ENCODE assay signal across 7 mouse cellular contexts in genomic region chr1:127868300-127869261, GRCm38 (mm10). TPM values are rescaled to one million over a fixed set of nuclear protein-coding genes. Genes with fewer than 3 reads are reported as not detected.
A peak's percentile ranks its signal among the peaks of the same experiment; 100 is the strongest.
DNase-seq lines count a peak whose midpoint lies in the region; ATAC-seq and TF ChIP-seq lines count a peak whose summit lies in the region.

Gene Rab3gap1 (plus strand): TSS chr1:127868773.

- H3K9me3 ChIP-seq in embryonic facial prominence, embryonic 12.5 days = no peaks in the 10 kb centered on the region
- no peaks in the 10 kb centered on the region for H3K9me3 ChIP-seq in limb, embryonic 12.5 days
- H3K9me3 ChIP-seq in midbrain, embryonic 15.5 days = no peaks in the 10 kb centered on the region

- H3K4me1 ChIP-seq in embryonic facial prominence, embryonic 12.5 days = peaks cover 3% of the 10 kb centered on the region; the same call in 1 of the 2 replicates
- H3K4me1 ChIP-seq in kidney, adult 2 months (ENCODE audit: control insufficient read depth, insufficient read depth, low read length) = peaks cover 6% of the 10 kb centered on the region; the same call in 1 of the 2 replicates
- H3K4me1 ChIP-seq in limb, embryonic 12.5 days (replicated peaks) = no peaks in the 10 kb centered on the region
- peaks cover 13% of the 10 kb centered on the region for H3K4me1 ChIP-seq in midbrain, embryonic 15.5 days
- H3K4me1 ChIP-seq in spleen, adult 2 months (ENCODE audit: control insufficient read depth, insufficient read depth, insufficient read length) = peaks cover 4% of the 10 kb centered on the region; the same call in 1 of the 2 replicates

- WGBS in embryonic facial prominence, embryonic 12.5 days = 12% methylated on average over 47 of the region's 47 CpGs
- WGBS in kidney, adult 2 months = 13% methylated on average over 47 of the region's 47 CpGs
- 12% methylated on average over 47 of the region's 47 CpGs for WGBS in limb, embryonic 12.5 days
- 11% methylated on average over 47 of the region's 47 CpGs for WGBS in midbrain, embryonic 15.5 days
- 12% methylated on average over 47 of the region's 47 CpGs for WGBS in spleen, adult 2 months

- peak within 1 kb of the TSS; percentile 68 for H3K4me2 ChIP-seq in embryonic facial prominence, embryonic 12.5 days (replicated peaks)
- peak within 1 kb of the TSS; percentile 64 for H3K4me2 ChIP-seq in limb, embryonic 12.5 days
- peak within 1 kb of the TSS; percentile 60 for H3K4me2 ChIP-seq in midbrain, embryonic 15.5 days

- H3K4me3 ChIP-seq in embryonic facial prominence, embryonic 12.5 days = peak within 1 kb of the TSS; percentile 86
- H3K4me3 ChIP-seq in kidney, adult 2 months (ENCODE audit: insufficient read depth, low read depth, low read length) = peak within 1 kb of the TSS; percentile 100
- H3K4me3 ChIP-seq in limb, embryonic 12.5 days (replicated peaks) = peak within 1 kb of the TSS; percentile 78
- peak within 1 kb of the TSS; percentile 78 for H3K4me3 ChIP-seq in midbrain, embryonic 15.5 days
- H3K4me3 ChIP-seq in spleen, adult 2 months (ENCODE audit: extremely low read depth, insufficient read depth, insufficient read length) = peak within 1 kb of the TSS; percentile 98

- ATAC-seq in embryonic facial prominence, embryonic 12.5 days (ENCODE audit: insufficient number of reproducible peaks, insufficient read depth, low FRiP score, low TSS enrichment) = peak; percentile 96
- peak; percentile 97 for ATAC-seq in limb, embryonic 12.5 days (ENCODE audit: insufficient number of reproducible peaks, insufficient read depth, low FRiP score, low TSS enrichment, low read depth)
- ATAC-seq in midbrain, embryonic 15.5 days (replicated peaks) = peak; percentile 99

- TF ChIP-seq CTCF in kidney, adult 2 months (conservative IDR thresholded peaks at IDR 0.05; ENCODE audit: insufficient read depth, insufficient read length, low read depth, low read length) = no peak
- no peak for TF ChIP-seq CTCF in spleen, adult 2 months (IDR thresholded peaks at IDR 0.05; ENCODE audit: extremely low read depth, insufficient read depth, insufficient read length, insufficient replicate concordance)

- peak within 1 kb of the TSS; percentile 70 for H3K27ac ChIP-seq in embryonic facial prominence, embryonic 12.5 days
- H3K27ac ChIP-seq in kidney, adult 2 months (ENCODE audit: insufficient read depth, low read depth, low read length) = peak within 1 kb of the TSS; percentile 90
- H3K27ac ChIP-seq in limb, embryonic 12.5 days = 0 out of 2 replicates have a peak within 1 kb of the TSS, but pooled peaks have one; percentile 56
- peak within 1 kb of the TSS; percentile 84 for H3K27ac ChIP-seq in midbrain, embryonic 15.5 days
- peak within 1 kb of the TSS; percentile 96 for H3K27ac ChIP-seq in spleen, adult 2 months (ENCODE audit: insufficient read depth, low read length)

- peak; percentile 92 for DNase-seq in adrenal gland, postnatal 25 days
- peak; percentile 90 to 92 for DNase-seq in heart, adult 18-20 months
- DNase-seq in kidney, adult 2 months = peak; percentile 92
- DNase-seq in spleen, adult 2 months (ENCODE audit: low read depth in 1 of 2, low spot score in 2 of 2) = peak; percentile 80 to 89

- 0 out of 2 replicates have a peak, but pooled peaks cover 3% of the 10 kb centered on the region for H3K36me3 ChIP-seq in embryonic facial prominence, embryonic 12.5 days
- peaks cover 1% of the 10 kb centered on the region; the same call in 1 of the 2 replicates for H3K36me3 ChIP-seq in kidney, adult 2 months (ENCODE audit: control insufficient read depth, insufficient read depth, low read length)
- H3K36me3 ChIP-seq in limb, embryonic 12.5 days = peaks cover 12% of the 10 kb centered on the region; the same call in 1 of the 2 replicates
- no peaks in the 10 kb centered on the region for H3K36me3 ChIP-seq in midbrain, embryonic 15.5 days (replicated peaks)
- H3K36me3 ChIP-seq in spleen, adult 2 months (ENCODE audit: control insufficient read depth, insufficient read depth, low read length) = peaks cover 2% of the 10 kb centered on the region

- H3K9ac ChIP-seq in embryonic facial prominence, embryonic 12.5 days = peak within 1 kb of the TSS; percentile 77
- H3K9ac ChIP-seq in limb, embryonic 12.5 days (replicated peaks) = peak within 1 kb of the TSS; percentile 76
- peak within 1 kb of the TSS; percentile 67 for H3K9ac ChIP-seq in midbrain, embryonic 15.5 days

- no peaks in the 10 kb centered on the region for H3K27me3 ChIP-seq in embryonic facial prominence, embryonic 12.5 days
- no peaks in the 10 kb centered on the region for H3K27me3 ChIP-seq in kidney, adult 2 months (replicated peaks; ENCODE audit: control insufficient read depth, insufficient read depth, low read length)
- no peaks in the 10 kb centered on the region for H3K27me3 ChIP-seq in limb, embryonic 12.5 days
- no peaks in the 10 kb centered on the region for H3K27me3 ChIP-seq in midbrain, embryonic 15.5 days (replicated peaks)
- no peaks in the 10 kb centered on the region for H3K27me3 ChIP-seq in spleen, adult 2 months (ENCODE audit: control insufficient read depth, insufficient read depth, low read length)

- TF ChIP-seq POLR2A in kidney, adult 2 months (IDR thresholded peaks at IDR 0.05; ENCODE audit: low read depth, low read length) = peak; percentile 58
- TF ChIP-seq POLR2A in spleen, adult 2 months (IDR thresholded peaks at IDR 0.05; ENCODE audit: low read depth, low read length) = peak; percentile 88

RNA-seq across cellular contexts. Expression of gene Rab3gap1, which starts in this region (rescaled TPM):
- total RNA-seq in adrenal gland, postnatal 25 days (2021) = 53.7 and 53.8 TPM in 2 replicates
- polyA plus RNA-seq in embryonic facial prominence, embryonic 12.5 days (2016; fragmentation: Nextera tagmentation; extraction: Ambion mirVana) = 23.1 and 23.6 TPM in 2 replicates
- total RNA-seq in heart, adult 18-20 months (2021) = 10 to 100 TPM; 37.0 to 40.4 TPM
- 16.2 and 16.4 TPM in 2 replicates for polyA plus RNA-seq in kidney, adult 2 months (2012; rRNA removed)
- 23.7 and 24.5 TPM in 2 replicates for polyA plus RNA-seq in limb, embryonic 12.5 days (2016; fragmentation: Nextera tagmentation; extraction: Ambion mirVana)
- 21.3 and 24.4 TPM in 2 replicates for polyA plus RNA-seq in midbrain, embryonic 15.5 days (2015; fragmentation: Nextera tagmentation; extraction: Ambion mirVana)
- 17.7 and 19.8 TPM in 2 replicates for polyA plus RNA-seq in spleen, adult 2 months (2012; rRNA removed)

Comparison
In these comparisons a context has a peak if more than half of its experiments do, and no peak if none do; other contexts are left out.
1. Peak in every context shown above with its lines: DNase-seq, ATAC-seq, H3K4me3 ChIP-seq and H3K27ac ChIP-seq.